Mouse (Mus musculus) stomach, embryonic 14.5 days (tissue): ENCODE measurements around the gene Gys2. TPM values are rescaled to one million over a fixed set of nuclear protein-coding genes. Genes with fewer than 3 reads are reported as not detected.
"Not testable (repeated sequence)": the region's sequence is repeated elsewhere in the genome, so short reads cannot be mapped to it uniquely, and the experiment has no call there.

Experiments
- ATAC-seq: fragments of 200-750 bp; cut with Nextera tagmentation; 2 replicates; pipeline ENCODE4 v1.8.0; 2017; ENCODE audit warnings: low read depth, moderate TSS enrichment; ENCODE audit not compliant: insufficient number of reproducible peaks, insufficient read depth, low FRiP score
- H3K27ac ChIP-seq: fragments of 300-500 bp; sonication (generic); 2 replicates; pipeline ENCODE4 v1.5.1; 2014; ENCODE audit warnings: mild to moderate bottlenecking, low read length, moderate library complexity, mixed read lengths
- H3K27me3 ChIP-seq: fragments of 300-500 bp; sonication (generic); 2 replicates; pipeline ENCODE4 v1.6.1; 2014; ENCODE audit warnings: low read length, control low read depth, mixed read lengths; ENCODE audit not compliant: control insufficient read depth, insufficient read depth
- H3K36me3 ChIP-seq: fragments of 300-500 bp; sonication (generic); 2 replicates; pipeline ENCODE4 v1.6.1; 2014; ENCODE audit warnings: mild to moderate bottlenecking, control low read depth, low read length, moderate library complexity, mixed read lengths; ENCODE audit not compliant: control insufficient read depth, insufficient read depth
- H3K4me1 ChIP-seq: fragments of 300-500 bp; sonication (generic); 2 replicates; pipeline ENCODE4 v1.6.1; 2014; ENCODE audit warnings: low read length, control low read depth, mixed read lengths; ENCODE audit not compliant: control insufficient read depth, insufficient read depth
- H3K4me2 ChIP-seq: fragments of 300-500 bp; sonication (generic); replicated peaks from 2 replicates; pipeline ENCODE4 v1.6.1; 2014; ENCODE audit warnings: low read depth, low read length, control low read depth
- H3K4me3 ChIP-seq: fragments of 300-500 bp; sonication (generic); 2 replicates; pipeline ENCODE4 v1.5.1; 2014; ENCODE audit warnings: low read depth, low read length, control low read depth
- H3K9ac ChIP-seq: fragments of 300-500 bp; sonication (generic); replicated peaks from 2 replicates; pipeline ENCODE4 v1.6.1; 2014; ENCODE audit warnings: low read depth, mild to moderate bottlenecking, control low read depth, low read length, moderate library complexity, mixed read lengths
- H3K9me3 ChIP-seq: fragments of 300-500 bp; sonication (generic); 2 replicates; pipeline ENCODE4 v1.6.1; 2016; ENCODE audit warnings: low read depth, low read length, control low read depth; ENCODE audit not compliant: control insufficient read depth
- WGBS: fragments of 180-500 bp; shearing (Covaris S2); extraction: QIAGEN DNeasy Blood & Tissue Kit; methylation state at CpG from one replicate; pipeline ENCODE4 v1.1.7; 2014; 5-methylcytosine and 5-hydroxymethylcytosine counted together
- polyA plus RNA-seq: library from polyadenylated mRNA; unstranded; fragments of >200 nt; fragmentation: Nextera tagmentation; extraction: Ambion mirVana; gene quantifications from 2 replicates; pipeline ENCODE4 v1.2.1, GENCODE M21; 2014

Gys2 gene
- polyA plus RNA-seq = not detected in 2 replicates

GRCm38 (mm10) chr6:142472801-142473203 is at the start of gene Gys2:
Gys2 (minus strand) TSS chr6:142473109.
- H3K4me1 ChIP-seq = no peaks in the 10 kb centered on the region
- no peaks in the 10 kb centered on the region for H3K27me3 ChIP-seq
- no peak within 1 kb of the TSS for H3K9ac ChIP-seq
- H3K4me2 ChIP-seq = no peak within 1 kb of the TSS
- H3K36me3 ChIP-seq = no peaks in the 10 kb centered on the region
- H3K27ac ChIP-seq = no peak within 1 kb of the TSS
- no peaks in the 10 kb centered on the region for H3K9me3 ChIP-seq
- WGBS = 60% methylated on average over 4 of the region's 4 CpGs
- H3K4me3 ChIP-seq = no peak within 1 kb of the TSS
- ATAC-seq = no peak

- Histone ChIP-seq H3K27me3 (no peaks in the 10 kb centered on the region), H3K4me1 (no peaks in the 10 kb centered on the region), H3K4me2 (no peak overlapping the region), H3K9me3 (no peaks in the 10 kb centered on the region), H3K36me3 (no peaks in the 10 kb centered on the region), H3K9ac (no peak overlapping the region), H3K27ac (no peak overlapping the region), H3K4me3 (no peak overlapping the region)
- ATAC-seq = no peak
- WGBS = 81% methylated on average over 12 of the region's 12 CpGs
Observed at GRCm38 (mm10) chr6:142521591-142522110, 48.7 kb upstream of the Gys2 start.

GRCm38 (mm10) chr6:142519110-142519509 is 46.2 kb upstream of the Gys2 start:
- Histone ChIP-seq H3K36me3 (no peaks in the 10 kb centered on the region), H3K9me3 (no peaks in the 10 kb centered on the region), H3K4me3 (no peak overlapping the region), H3K4me1 (no peaks in the 10 kb centered on the region), H3K27ac (no peak overlapping the region), H3K27me3 (no peaks in the 10 kb centered on the region), H3K9ac (no peak overlapping the region), H3K4me2 (no peak overlapping the region)
- peak; percentile 42; the same call in 1 of the 2 replicates for ATAC-seq
- WGBS = 19% methylated on average over 6 of the region's 6 CpGs

- H3K27me3 ChIP-seq, H3K36me3 ChIP-seq, ATAC-seq, H3K4me1 ChIP-seq, H3K4me3 ChIP-seq, H3K27ac ChIP-seq, H3K9ac ChIP-seq, H3K4me2 ChIP-seq, H3K9me3 ChIP-seq: not testable (repeated sequence)
- WGBS = 66% methylated on average over 8 of the region's 9 CpGs
Observed at GRCm38 (mm10) chr6:142515379-142515778, 42.5 kb upstream of the Gys2 start.

- Histone ChIP-seq H3K9me3 (no peaks in the 10 kb centered on the region), H3K36me3 (no peaks in the 10 kb centered on the region), H3K4me2 (no peak overlapping the region), H3K4me1 (no peaks in the 10 kb centered on the region), H3K27ac (no peak overlapping the region), H3K27me3 (no peaks in the 10 kb centered on the region), H3K9ac (no peak overlapping the region), H3K4me3 (no peak overlapping the region)
- ATAC-seq = no peak
- WGBS = 4% methylated on average over 10 of the region's 10 CpGs
Observed at GRCm38 (mm10) chr6:142514912-142515311, 42.0 kb upstream of the Gys2 start.

- no peak for ATAC-seq
- Histone ChIP-seq H3K4me3 (no peak overlapping the region), H3K9ac (no peak overlapping the region), H3K9me3 (no peaks in the 10 kb centered on the region), H3K27me3 (no peaks in the 10 kb centered on the region), H3K4me1 (peaks cover 4% of the 10 kb centered on the region; the same call in 1 of the 2 replicates), H3K27ac (no peak overlapping the region), H3K4me2 (no peak overlapping the region), H3K36me3 (no peaks in the 10 kb centered on the region)
- WGBS = 51% methylated on average over 3 of the region's 3 CpGs
Observed at GRCm38 (mm10) chr6:142512902-142513301, 40.0 kb upstream of the Gys2 start.

- no peak overlapping the region for H3K9ac ChIP-seq
- H3K27ac ChIP-seq = no peak overlapping the region
- H3K4me2 ChIP-seq = no peak overlapping the region
- no peaks in the 10 kb centered on the region for H3K36me3 ChIP-seq
- H3K4me1 ChIP-seq = peaks cover 4% of the 10 kb centered on the region; the same call in 1 of the 2 replicates
- H3K27me3 ChIP-seq = no peaks in the 10 kb centered on the region
- no peak for ATAC-seq
- H3K4me3 ChIP-seq = no peak overlapping the region
- H3K9me3 ChIP-seq = no peaks in the 10 kb centered on the region
- 28% methylated on average over 12 of the region's 12 CpGs for WGBS
Observed at GRCm38 (mm10) chr6:142511516-142512135, 38.7 kb upstream of the Gys2 start.

- H3K27ac ChIP-seq = no peak overlapping the region
- H3K4me2 ChIP-seq = no peak overlapping the region
- peaks cover 6% of the 10 kb centered on the region; the same call in 1 of the 2 replicates for H3K36me3 ChIP-seq
- WGBS = 62% methylated on average over 4 of the region's 4 CpGs
- no peak overlapping the region for H3K9ac ChIP-seq
- peaks cover 4% of the 10 kb centered on the region; the same call in 1 of the 2 replicates for H3K4me1 ChIP-seq
- ATAC-seq = no peak
- no peaks in the 10 kb centered on the region for H3K9me3 ChIP-seq
- H3K27me3 ChIP-seq = no peaks in the 10 kb centered on the region
- H3K4me3 ChIP-seq = no peak overlapping the region
Observed at GRCm38 (mm10) chr6:142508663-142509062, 35.8 kb upstream of the Gys2 start.
